Mouse (Mus musculus) heart, postnatal 0 days (tissue): Measurements from ENCODE around the gene Map3k12. TPM values are rescaled to one million over a fixed set of nuclear protein-coding genes. Genes with fewer than 3 reads are reported as not detected.

ENCODE experiments used
- ATAC-seq: fragments of 200-750 bp; cut with Nextera tagmentation; 2 replicates; pipeline ENCODE4 v1.8.0; 2017; ENCODE audit warnings: low read depth, moderate number of reproducible peaks, moderate library complexity; ENCODE audit not compliant: insufficient read depth
- DNase-seq: peaks from one replicate; pipeline ENCODE4 v3.0.0-alpha.2; 2016; ENCODE audit warnings: low spot score
- H3K27ac ChIP-seq: fragments of 300-500 bp; sonication (generic); 2 replicates; pipeline ENCODE4 v1.5.1; 2014; ENCODE audit warnings: low read depth, mild to moderate bottlenecking
- H3K27me3 ChIP-seq: fragments of 300-500 bp; sonication (generic); 2 replicates; pipeline ENCODE4 v1.6.1; 2014; ENCODE audit warnings: low read length, mixed read lengths; ENCODE audit not compliant: control insufficient read depth, insufficient read depth
- H3K36me3 ChIP-seq: fragments of 300-500 bp; sonication (generic); replicated peaks from 2 replicates; pipeline ENCODE4 v1.6.1; 2014; ENCODE audit warnings: low read length, mixed read lengths; ENCODE audit not compliant: control insufficient read depth, insufficient read depth
- H3K4me1 ChIP-seq: fragments of 300-500 bp; sonication (generic); 2 replicates; pipeline ENCODE4 v1.6.1; 2014; ENCODE audit warnings: antibody characterized with exemption; ENCODE audit not compliant: control insufficient read depth, insufficient read depth
- H3K4me2 ChIP-seq: fragments of 300-500 bp; sonication (generic); 2 replicates; pipeline ENCODE4 v1.6.1; 2014; ENCODE audit warnings: low read depth, mild to moderate bottlenecking, low read length, moderate library complexity
- H3K4me3 ChIP-seq: fragments of 300-500 bp; sonication (generic); 2 replicates; pipeline ENCODE4 v1.5.1; 2014; ENCODE audit warnings: low read depth, low read length
- H3K9ac ChIP-seq: fragments of 300-500 bp; sonication (generic); replicated peaks from 2 replicates; pipeline ENCODE4 v1.6.1; 2014; ENCODE audit warnings: low read depth, low read length, mixed read lengths
- H3K9me3 ChIP-seq: fragments of 300-500 bp; sonication (generic); replicated peaks from 2 replicates; pipeline ENCODE4 v1.6.1; 2016; ENCODE audit warnings: low read length; ENCODE audit not compliant: control insufficient read depth
- CTCF ChIP-seq: IDR thresholded peaks from 2 replicates; pipeline ENCODE4 v1.5.1; 2016; ENCODE audit warnings: antibody characterized with exemption, control low read depth, low read depth
- EP300 ChIP-seq: IDR thresholded peaks from 2 replicates; pipeline ENCODE4 v1.6.1; 2016; ENCODE audit warnings: antibody characterized with exemption, low read depth
- WGBS: fragments of 180-500 bp; shearing (Covaris S2); extraction: QIAGEN DNeasy Blood & Tissue Kit; methylation state at CpG from one replicate; pipeline ENCODE4 v1.1.7; 2014; 5-methylcytosine and 5-hydroxymethylcytosine counted together
- polyA plus RNA-seq: library from polyadenylated mRNA; unstranded; fragments of >200 nt; fragmentation: Nextera tagmentation; extraction: Ambion mirVana; gene quantifications from 2 replicates; pipeline ENCODE4 v1.2.1, GENCODE M21; 2015
- total RNA-seq: library from RNA; depleted of rRNA; stranded (reverse); fragments of >200 nt; gene quantifications from 2 replicates; pipeline ENCODE4 v1.2.3, GENCODE M21; 2014; ENCODE audit warnings: low replicate concordance; rRNA removed

Gene Map3k12
- total and polyA plus RNA-seq, 2 experiments from 2014 or later, result 4.1 to 6.1 TPM

- no peaks in the 10 kb centered on the region for H3K36me3 ChIP-seq
- DNase-seq, result no peak
- no peak overlapping the region for H3K4me2 ChIP-seq
- H3K9ac ChIP-seq, result no peak overlapping the region
- ATAC-seq, result no peak
- 41% methylated on average over 6 of the region's 6 CpGs for WGBS
- H3K4me3 ChIP-seq, result no peak overlapping the region
- TF ChIP-seq CTCF (peak; percentile 30), EP300 (no peak)
- H3K9me3 ChIP-seq, result no peaks in the 10 kb centered on the region
- H3K27me3 ChIP-seq, result no peaks in the 10 kb centered on the region
- H3K4me1 ChIP-seq, result peaks cover 15% of the 10 kb centered on the region; the same call in 1 of the 2 replicates
- no peak overlapping the region for H3K27ac ChIP-seq
Measured at GRCm38 (mm10) chr15:102455993-102456392, 60.9 kb downstream of the Map3k12 start.

GRCm38 (mm10) chr15:102451666-102452430 lies 65.0 kb downstream of the Map3k12 start:
- Histone ChIP-seq H3K9ac (no peak overlapping the region), H3K27me3 (no peaks in the 10 kb centered on the region), H3K36me3 (no peaks in the 10 kb centered on the region), H3K4me1 (no peaks in the 10 kb centered on the region), H3K27ac (no peak overlapping the region), H3K4me3 (no peak overlapping the region), H3K4me2 (no peak overlapping the region), H3K9me3 (no peaks in the 10 kb centered on the region)
- WGBS, result 67% methylated on average over 26 of the region's 26 CpGs
- TF ChIP-seq EP300 (no peak), CTCF (no peak)
- DNase-seq (no peak), ATAC-seq (no peak; the same call in 1 of the 2 replicates)

GRCm38 (mm10) chr15:102450928-102451327 lies 65.9 kb downstream of the Map3k12 start:
- Histone ChIP-seq H3K9me3 (no peaks in the 10 kb centered on the region), H3K36me3 (no peaks in the 10 kb centered on the region), H3K4me1 (no peaks in the 10 kb centered on the region), H3K9ac (no peak overlapping the region), H3K27me3 (no peaks in the 10 kb centered on the region), H3K27ac (no peak overlapping the region), H3K4me3 (no peak overlapping the region), H3K4me2 (no peak overlapping the region)
- no peak for DNase-seq
- 38% methylated on average over 7 of the region's 7 CpGs for WGBS
- TF ChIP-seq EP300 (no peak), CTCF (no peak)
- no peak for ATAC-seq

GRCm38 (mm10) chr15:102449366-102449765 lies 67.5 kb downstream of the Map3k12 start:
- Histone ChIP-seq H3K36me3 (no peaks in the 10 kb centered on the region), H3K9ac (no peak overlapping the region), H3K27me3 (no peaks in the 10 kb centered on the region), H3K27ac (no peak overlapping the region), H3K4me2 (no peak overlapping the region), H3K4me3 (no peak overlapping the region), H3K9me3 (no peaks in the 10 kb centered on the region), H3K4me1 (no peaks in the 10 kb centered on the region)
- WGBS, result 38% methylated on average over 8 of the region's 8 CpGs
- DNase-seq, result no peak
- no peak for ATAC-seq
- TF ChIP-seq CTCF (no peak), EP300 (no peak)

Other genes starting within 250 kb of the Map3k12 start
- not detected in 2 replicates for gene Gm9918, start 246.5 kb downstream of the Map3k12 start, total RNA-seq
- not detected in 2 replicates for gene Gm9918, start 246.5 kb downstream of the Map3k12 start, polyA plus RNA-seq
- gene Mfsd5, start 237.6 kb downstream of the Map3k12 start, total RNA-seq, result 35.6 and 53.5 TPM in 2 replicates
- gene Mfsd5, start 237.6 kb downstream of the Map3k12 start, polyA plus RNA-seq, result 31.4 and 34.1 TPM in 2 replicates
- gene Espl1, start 220.8 kb downstream of the Map3k12 start, total RNA-seq, result 11.6 and 15.3 TPM in 2 replicates
- gene Espl1, start 220.8 kb downstream of the Map3k12 start, polyA plus RNA-seq, result 2.3 and 3.7 TPM in 2 replicates
- 90.7 and 148 TPM in 2 replicates for gene Pfdn5, start 190.9 kb downstream of the Map3k12 start, total RNA-seq
- gene Pfdn5, start 190.9 kb downstream of the Map3k12 start, polyA plus RNA-seq, result 344 and 362 TPM in 2 replicates
- gene Myg1, start 185.4 kb downstream of the Map3k12 start, total RNA-seq, result 35.6 and 60.5 TPM in 2 replicates
- gene Myg1, start 185.4 kb downstream of the Map3k12 start, polyA plus RNA-seq, result 39.0 and 41.1 TPM in 2 replicates
- gene Aaas, start 166.3 kb downstream of the Map3k12 start, total RNA-seq, result 25.9 and 59.6 TPM in 2 replicates
- 18.8 and 20.4 TPM in 2 replicates for gene Aaas, start 166.3 kb downstream of the Map3k12 start, polyA plus RNA-seq
- not detected in 2 replicates for gene Sp7, start 149.9 kb downstream of the Map3k12 start, total RNA-seq
- gene Sp7, start 149.9 kb downstream of the Map3k12 start, polyA plus RNA-seq, result not detected in 2 replicates
- gene Sp1, start 110.9 kb downstream of the Map3k12 start, total RNA-seq, result 32.1 and 32.6 TPM in 2 replicates
- gene Sp1, start 110.9 kb downstream of the Map3k12 start, polyA plus RNA-seq, result 3.0 and 3.1 TPM in 2 replicates
- gene Amhr2, start 71.7 kb downstream of the Map3k12 start, total RNA-seq, result 0.19 and 0.81 TPM in 2 replicates
- gene Amhr2, start 71.7 kb downstream of the Map3k12 start, polyA plus RNA-seq, result 0.75 and 1.9 TPM in 2 replicates
- gene Prr13, start 58.0 kb downstream of the Map3k12 start, total RNA-seq, result 16.8 and 25.7 TPM in 2 replicates
- gene Prr13, start 58.0 kb downstream of the Map3k12 start, polyA plus RNA-seq, result 71.4 and 73.4 TPM in 2 replicates
- gene Pcbp2, start 46.5 kb downstream of the Map3k12 start, total RNA-seq, result 180 and 221 TPM in 2 replicates
- 118 and 121 TPM in 2 replicates for gene Pcbp2, start 46.5 kb downstream of the Map3k12 start, polyA plus RNA-seq
- not detected in 2 replicates for gene Gm10337, start 13.3 kb downstream of the Map3k12 start, total RNA-seq
- gene Gm10337, start 13.3 kb downstream of the Map3k12 start, polyA plus RNA-seq, result not detected in 2 replicates
- gene Tarbp2, start 1.1 kb upstream of the Map3k12 start, total RNA-seq, result 73.7 and 74.9 TPM in 2 replicates
- 65.4 and 68.5 TPM in 2 replicates for gene Tarbp2, start 1.1 kb upstream of the Map3k12 start, polyA plus RNA-seq
- gene Npff, start 7.9 kb upstream of the Map3k12 start, total RNA-seq, result 0.84 TPM in 1 of 2 replicates, not detected in the other
- gene Npff, start 7.9 kb upstream of the Map3k12 start, polyA plus RNA-seq, result 0.89 and 1.1 TPM in 2 replicates
- not detected in 2 replicates for gene Gm28047, start 108.0 kb upstream of the Map3k12 start, total RNA-seq
- gene Gm28047, start 108.0 kb upstream of the Map3k12 start, polyA plus RNA-seq, result not detected in 2 replicates
- 12.4 and 16.2 TPM in 2 replicates for gene Atf7, start 108.4 kb upstream of the Map3k12 start, total RNA-seq
- gene Atf7, start 108.4 kb upstream of the Map3k12 start, polyA plus RNA-seq, result 18.7 and 20.6 TPM in 2 replicates
- gene Atp5g2, start 155.3 kb upstream of the Map3k12 start, total RNA-seq, result 377 and 462 TPM in 2 replicates
- 108 and 125 TPM in 2 replicates for gene Atp5g2, start 155.3 kb upstream of the Map3k12 start, polyA plus RNA-seq
- gene Calcoco1, start 205.1 kb upstream of the Map3k12 start, total RNA-seq, result 85.9 and 89.5 TPM in 2 replicates
- gene Calcoco1, start 205.1 kb upstream of the Map3k12 start, polyA plus RNA-seq, result 80.7 and 82.9 TPM in 2 replicates